ENCODE assay signal across 15 mouse cellular contexts in the genomic region with DNA sequence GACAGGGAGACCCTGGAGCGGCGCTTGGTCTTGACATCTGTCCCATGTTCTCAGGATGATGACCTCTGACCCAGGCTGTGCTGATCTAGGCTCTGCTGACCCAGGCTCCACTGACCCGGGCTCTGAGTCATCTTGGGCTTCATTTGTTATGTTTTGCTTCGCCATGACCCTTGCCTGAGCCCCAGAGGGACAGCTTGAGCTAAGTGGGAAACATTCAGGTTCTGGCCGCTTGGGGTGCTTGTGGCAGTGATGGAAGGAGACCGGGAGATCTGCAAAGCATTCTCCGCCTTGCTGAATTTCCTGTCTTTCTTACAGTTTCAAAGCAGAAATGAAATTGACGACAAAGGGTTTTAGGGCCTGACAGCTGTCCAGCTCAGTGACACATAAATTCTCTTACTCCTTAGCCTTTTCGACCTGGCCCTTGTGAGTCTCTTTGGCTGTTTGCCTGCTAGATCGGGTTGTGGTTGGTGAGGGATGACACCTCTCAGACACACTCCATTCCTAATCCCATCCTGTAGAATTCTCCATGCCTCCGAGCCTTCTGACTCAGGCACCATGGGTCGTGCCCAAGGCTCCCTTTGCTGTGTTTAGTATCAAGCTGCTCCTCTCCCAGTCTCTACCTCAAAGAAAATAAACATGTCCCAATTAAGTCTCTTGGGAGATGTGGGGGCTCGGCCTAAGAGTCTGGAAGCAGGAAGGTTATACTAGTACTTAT. TPM values are rescaled to one million over a fixed set of nuclear protein-coding genes. Genes with fewer than 3 reads are reported as not detected.
DNase-seq lines count a peak whose midpoint lies in the region; ATAC-seq and TF ChIP-seq lines count a peak whose summit lies in the region.
"Had no signal": no experiment of that assay in that cellular context is flagged by ENCODE, and none has a peak within 500 bp of the region (broad histone marks: within the 10 kb centered on the region; RNA-seq: fewer than 3 reads in every experiment).

No protein-coding gene starts in this region.

- H3K4me1 ChIP-seq in forebrain, postnatal 0 days (ENCODE audit: insufficient read depth): peaks cover 23% of the 10 kb centered on the region
- H3K4me1 ChIP-seq in forebrain, embryonic 11.5 days (replicated peaks; ENCODE audit: control insufficient read depth, insufficient read depth, low read length): peaks cover 12% of the 10 kb centered on the region; the same call in 1 of the 2 replicates
- H3K4me1 ChIP-seq in kidney, embryonic 16.5 days (ENCODE audit: insufficient read depth, low read length): peaks cover 30% of the 10 kb centered on the region
- peaks cover 56% of the 10 kb centered on the region for H3K4me1 ChIP-seq in limb, embryonic 15.5 days

- no peak for TF ChIP-seq CTCF in forebrain, postnatal 0 days (IDR thresholded peaks at IDR 0.05; ENCODE audit: low read depth)

- ATAC-seq in forebrain, postnatal 0 days: no peak
- ATAC-seq in forebrain, embryonic 11.5 days (replicated peaks; ENCODE audit: low FRiP score): no peak
- no peak for ATAC-seq in kidney, embryonic 16.5 days (ENCODE audit: low FRiP score, low TSS enrichment)
- no peak for ATAC-seq in limb, embryonic 15.5 days (ENCODE audit: insufficient number of reproducible peaks, low FRiP score, low TSS enrichment, low read depth)

- no peak overlapping the region for H3K4me3 ChIP-seq in forebrain, postnatal 0 days (ENCODE audit: low read depth, low read length)
- no peak overlapping the region for H3K4me3 ChIP-seq in forebrain, embryonic 11.5 days (ENCODE audit: low read depth, low read length)
- no peak overlapping the region for H3K4me3 ChIP-seq in kidney, embryonic 16.5 days (ENCODE audit: low read length)
- H3K4me3 ChIP-seq in limb, embryonic 15.5 days: no peak overlapping the region
- H3K4me3 ChIP-seq: hindbrain, embryonic 15.5 days; midbrain, embryonic 12.5 days; neural tube, embryonic 13.5 days; stomach, embryonic 15.5 days had no signal

- DNase-seq in forebrain, postnatal 0 days: no peak
- no peak for DNase-seq in forebrain, embryonic 11.5 days (ENCODE audit: low spot score)
- no peak for DNase-seq in kidney, postnatal 14 days
- DNase-seq in lung, postnatal 10 days: peak; percentile 65
- no peak for DNase-seq in lung, postnatal 14 days
- DNase-seq in cerebellum, postnatal 25 days: no peak
- DNase-seq: cerebellum, postnatal 36 days; layer of hippocampus, adult 9-11 months; right cerebral cortex, postnatal 14 days had no signal

- H3K9me3 ChIP-seq in forebrain, postnatal 0 days (ENCODE audit: low read length): no peaks in the 10 kb centered on the region
- no peaks in the 10 kb centered on the region for H3K9me3 ChIP-seq in forebrain, embryonic 11.5 days (ENCODE audit: control insufficient read depth, low read length)
- H3K9me3 ChIP-seq in kidney, embryonic 16.5 days (ENCODE audit: low read length): no peaks in the 10 kb centered on the region
- no peaks in the 10 kb centered on the region for H3K9me3 ChIP-seq in limb, embryonic 15.5 days
- H3K9me3 ChIP-seq: hindbrain, embryonic 15.5 days; midbrain, embryonic 12.5 days; neural tube, embryonic 13.5 days; stomach, embryonic 15.5 days had no signal

- H3K9ac ChIP-seq in forebrain, postnatal 0 days: no peak overlapping the region
- H3K9ac ChIP-seq in forebrain, embryonic 11.5 days (ENCODE audit: low read length): no peak overlapping the region
- no peak overlapping the region for H3K9ac ChIP-seq in kidney, embryonic 16.5 days (replicated peaks; ENCODE audit: low read length)
- no peak overlapping the region for H3K9ac ChIP-seq in limb, embryonic 15.5 days
- H3K9ac ChIP-seq: hindbrain, embryonic 15.5 days; midbrain, embryonic 12.5 days; stomach, embryonic 15.5 days had no signal

- no peaks in the 10 kb centered on the region for H3K36me3 ChIP-seq in forebrain, postnatal 0 days (ENCODE audit: insufficient read depth)
- H3K36me3 ChIP-seq in forebrain, embryonic 11.5 days (ENCODE audit: control insufficient read depth, insufficient read depth, low read length): no peaks in the 10 kb centered on the region
- H3K36me3 ChIP-seq in kidney, embryonic 16.5 days (ENCODE audit: insufficient read depth, low read length): no peaks in the 10 kb centered on the region
- H3K36me3 ChIP-seq in limb, embryonic 15.5 days: no peaks in the 10 kb centered on the region
- H3K36me3 ChIP-seq: hindbrain, embryonic 15.5 days; midbrain, embryonic 12.5 days; neural tube, embryonic 13.5 days; stomach, embryonic 15.5 days had no signal

- 73% methylated on average over 13 of the region's 13 CpGs for WGBS in forebrain, postnatal 0 days
- WGBS in forebrain, embryonic 11.5 days: 68% methylated on average over 13 of the region's 13 CpGs
- 36% methylated on average over 13 of the region's 13 CpGs for WGBS in kidney, embryonic 16.5 days
- 58% methylated on average over 13 of the region's 13 CpGs for WGBS in limb, embryonic 15.5 days

- no peaks in the 10 kb centered on the region for H3K27me3 ChIP-seq in forebrain, postnatal 0 days (ENCODE audit: insufficient read depth, low read length)
- 0 out of 2 replicates have a peak, but pooled peaks cover 2% of the 10 kb centered on the region for H3K27me3 ChIP-seq in forebrain, embryonic 11.5 days (ENCODE audit: control insufficient read depth, insufficient read depth, low read length)
- no peaks in the 10 kb centered on the region for H3K27me3 ChIP-seq in kidney, embryonic 16.5 days (ENCODE audit: insufficient read depth, low read length)
- H3K27me3 ChIP-seq in limb, embryonic 15.5 days: no peaks in the 10 kb centered on the region
- H3K27me3 ChIP-seq: stomach, embryonic 15.5 days had no signal

- no peak overlapping the region for H3K4me2 ChIP-seq in forebrain, postnatal 0 days (ENCODE audit: low read depth)
- no peak overlapping the region for H3K4me2 ChIP-seq in forebrain, embryonic 11.5 days (ENCODE audit: low read depth, low read length, severe bottlenecking)
- no peak overlapping the region for H3K4me2 ChIP-seq in kidney, embryonic 16.5 days (replicated peaks; ENCODE audit: low read depth, low read length)
- H3K4me2 ChIP-seq in limb, embryonic 15.5 days: no peak overlapping the region
- H3K4me2 ChIP-seq: hindbrain, embryonic 15.5 days; midbrain, embryonic 12.5 days; stomach, embryonic 15.5 days had no signal

- H3K27ac ChIP-seq in forebrain, postnatal 0 days (ENCODE audit: low read depth, low read length): 0 out of 2 replicates have a peak overlapping the region, but pooled peaks have one; percentile 48
- no peak overlapping the region for H3K27ac ChIP-seq in forebrain, embryonic 11.5 days (ENCODE audit: low read depth, low read length)
- H3K27ac ChIP-seq in kidney, embryonic 16.5 days (ENCODE audit: low read length): 0 out of 2 replicates have a peak overlapping the region, but pooled peaks have one; percentile 1
- H3K27ac ChIP-seq in limb, embryonic 15.5 days: 0 out of 2 replicates have a peak overlapping the region, but pooled peaks have one; percentile 72
- H3K27ac ChIP-seq: midbrain, embryonic 12.5 days had no signal

RNA-seq across cellular contexts. Expression of a gene that starts 3.2 kb away (rescaled TPM):
- 5.1 and 8.5 TPM in 2 replicates for total RNA-seq in forebrain, postnatal 0 days (2014; rRNA removed)
- 5.4 and 5.9 TPM in 2 replicates for polyA plus RNA-seq in forebrain, postnatal 0 days (2015; fragmentation: Nextera tagmentation; extraction: Ambion mirVana)
- polyA plus RNA-seq in forebrain, embryonic 11.5 days (2014; fragmentation: Nextera tagmentation; extraction: Ambion mirVana): 2.0 and 2.3 TPM in 2 replicates
- 8.2 and 8.3 TPM in 2 replicates for polyA plus RNA-seq in kidney, embryonic 16.5 days (2015; fragmentation: Nextera tagmentation; extraction: Ambion mirVana)
- 12.1 and 14.8 TPM in 2 replicates for polyA plus RNA-seq in limb, embryonic 15.5 days (2015; fragmentation: Nextera tagmentation; extraction: Ambion mirVana)

RNA-seq across cellular contexts. Expression of a gene that starts 5.9 kb away (rescaled TPM):
- 38.6 and 52.4 TPM in 2 replicates for total RNA-seq in forebrain, postnatal 0 days (2014; rRNA removed)
- 27.8 and 31.6 TPM in 2 replicates for polyA plus RNA-seq in forebrain, postnatal 0 days (2015; fragmentation: Nextera tagmentation; extraction: Ambion mirVana)
- 25.4 and 30.8 TPM in 2 replicates for polyA plus RNA-seq in forebrain, embryonic 11.5 days (2014; fragmentation: Nextera tagmentation; extraction: Ambion mirVana)
- 30.6 and 30.9 TPM in 2 replicates for polyA plus RNA-seq in kidney, embryonic 16.5 days (2015; fragmentation: Nextera tagmentation; extraction: Ambion mirVana)
- polyA plus RNA-seq in limb, embryonic 15.5 days (2015; fragmentation: Nextera tagmentation; extraction: Ambion mirVana): 29.3 and 30.6 TPM in 2 replicates

RNA-seq across cellular contexts. Expression of a gene that starts 22.9 kb away (rescaled TPM):
- total RNA-seq in forebrain, postnatal 0 days (2014; rRNA removed): 15.5 and 15.6 TPM in 2 replicates
- 13.7 and 16.4 TPM in 2 replicates for polyA plus RNA-seq in forebrain, postnatal 0 days (2015; fragmentation: Nextera tagmentation; extraction: Ambion mirVana)
- polyA plus RNA-seq in forebrain, embryonic 11.5 days (2014; fragmentation: Nextera tagmentation; extraction: Ambion mirVana): 0.71 and 1.1 TPM in 2 replicates
- 14.9 and 18.1 TPM in 2 replicates for polyA plus RNA-seq in kidney, embryonic 16.5 days (2015; fragmentation: Nextera tagmentation; extraction: Ambion mirVana)
- polyA plus RNA-seq in limb, embryonic 15.5 days (2015; fragmentation: Nextera tagmentation; extraction: Ambion mirVana): 8.0 and 11.5 TPM in 2 replicates

RNA-seq across cellular contexts. Expression of a gene that starts 51.9 kb away (rescaled TPM):
- 8.1 and 8.5 TPM in 2 replicates for total RNA-seq in forebrain, postnatal 0 days (2014; rRNA removed)
- 4.2 and 5.7 TPM in 2 replicates for polyA plus RNA-seq in forebrain, postnatal 0 days (2015; fragmentation: Nextera tagmentation; extraction: Ambion mirVana)
- 9.0 and 10.6 TPM in 2 replicates for polyA plus RNA-seq in forebrain, embryonic 11.5 days (2014; fragmentation: Nextera tagmentation; extraction: Ambion mirVana)
- polyA plus RNA-seq in kidney, embryonic 16.5 days (2015; fragmentation: Nextera tagmentation; extraction: Ambion mirVana): 6.1 and 7.5 TPM in 2 replicates
- 6.1 and 6.6 TPM in 2 replicates for polyA plus RNA-seq in limb, embryonic 15.5 days (2015; fragmentation: Nextera tagmentation; extraction: Ambion mirVana)
